Mouse (Mus musculus) heart, adult 2 months (tissue): Measurements from ENCODE around the gene 1810043G02Rik. TPM values are rescaled to one million over a fixed set of nuclear protein-coding genes. Genes with fewer than 3 reads are reported as not detected.

Experiments
- DNase-seq, 2 experiments: peaks; one replicate each; pipeline ENCODE4 v3.0.0; 2021
- H3K27ac ChIP-seq: fragments of 200-600 bp; 2 replicates; pipeline ENCODE4 v1.8.1; 2022
- H3K27me3 ChIP-seq: fragments of 200-500 bp; 2 replicates; pipeline ENCODE4 v1.6.1; 2012; ENCODE audit warnings: mild to moderate bottlenecking, low read length, inconsistent platforms, mixed read lengths; ENCODE audit not compliant: control insufficient read depth, insufficient read depth
- H3K36me3 ChIP-seq: fragments of 200-500 bp; 2 replicates; pipeline ENCODE4 v1.6.1; 2012; ENCODE audit warnings: low read length, inconsistent platforms; ENCODE audit not compliant: control insufficient read depth, insufficient read depth
- H3K4me1 ChIP-seq: fragments of 200-500 bp; 2 replicates; pipeline ENCODE4 v1.6.1; 2011; ENCODE audit warnings: low read length; ENCODE audit not compliant: control insufficient read depth, insufficient read depth
- H3K4me3 ChIP-seq: fragments of 200-600 bp; 2 replicates; pipeline ENCODE4 v1.8.1; 2022
- H3K79me2 ChIP-seq: fragments of 200-500 bp; replicated peaks from 2 replicates; pipeline ENCODE4 v1.6.1; 2012; ENCODE audit warnings: mild to moderate bottlenecking, inconsistent platforms, low read length, moderate library complexity, mixed read lengths; ENCODE audit not compliant: control insufficient read depth, insufficient read depth
- H3K9ac ChIP-seq: fragments of 200-500 bp; 2 replicates; pipeline ENCODE4 v1.6.1; 2012; ENCODE audit warnings: low read depth, mild to moderate bottlenecking, control low read depth, inconsistent platforms, low read length, mixed read lengths
- CTCF ChIP-seq: fragments of 200-600 bp; IDR thresholded peaks from 2 replicates; pipeline ENCODE4 v1.8.1; 2022; ENCODE audit warnings: antibody characterized with exemption, mild to moderate bottlenecking, moderate library complexity
- EP300 ChIP-seq: fragments of 200-500 bp; IDR thresholded peaks from 2 replicates; pipeline ENCODE4 v1.6.1; 2011; ENCODE audit warnings: low read depth, low read length, control low read depth; ENCODE audit not compliant: insufficient read depth
- POLR2A ChIP-seq: fragments of 200-500 bp; IDR thresholded peaks from 2 replicates; pipeline ENCODE4 v1.6.1; 2011; ENCODE audit warnings: mild to moderate bottlenecking, low read depth, low read length, control low read depth; ENCODE audit not compliant: insufficient read depth
- WGBS: fragments of 180-500 bp; shearing (Covaris S2); methylation state at CpG from one replicate; pipeline ENCODE4 v1.1.7; 2018; 5-methylcytosine and 5-hydroxymethylcytosine counted together
- intact Hi-C: fragments of 180-260 bp; cut with DNase I; formaldehyde crosslinking; loops from one replicate; pipeline ENCODE4 v1.15.1; 2025
- polyA plus RNA-seq: library from polyadenylated mRNA; depleted of rRNA; stranded (reverse); fragments of >200 nt; gene quantifications from 2 replicates; pipeline ENCODE4 v1.2.3, GENCODE M21; 2012
- total RNA-seq, 2 experiments: library from RNA; stranded (reverse); gene quantifications; 2 replicates each; pipeline ENCODE4 v1.2.3; 2021

The 1810043G02Rik gene
- total and polyA plus RNA-seq, 3 experiments = 8.9 to 24.9 (median 10.7) TPM

DNA sequence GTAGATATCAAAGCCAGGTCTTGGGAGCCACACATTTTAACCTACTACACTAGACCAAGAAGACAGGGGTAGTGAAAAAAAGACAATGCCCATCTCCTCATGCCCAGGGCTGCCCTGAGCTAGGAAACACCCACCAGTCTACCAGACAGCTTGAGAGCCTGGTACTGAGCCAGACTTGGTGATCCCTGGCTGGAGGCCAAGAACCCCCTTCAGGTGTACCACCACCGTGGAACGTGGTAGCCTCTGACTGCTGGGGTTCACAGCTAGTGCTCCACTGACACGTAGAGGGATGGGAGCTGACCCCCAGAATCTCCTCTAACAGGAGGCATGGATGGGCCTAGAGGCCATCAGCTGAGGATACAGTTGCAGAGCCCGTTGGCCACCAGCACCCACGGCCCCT lies 21.9 kb downstream of the 1810043G02Rik start:
- intact Hi-C loops = no loop called here
- 92% methylated on average over 5 of the region's 5 CpGs for WGBS
- no peak overlapping the region for H3K4me3 ChIP-seq
- H3K9ac ChIP-seq = no peak overlapping the region
- no peaks in the 10 kb centered on the region for H3K4me1 ChIP-seq
- H3K27ac ChIP-seq = no peak overlapping the region
- TF ChIP-seq CTCF = no peak
- no peak for TF ChIP-seq POLR2A
- no peak for TF ChIP-seq EP300
- no peaks in the 10 kb centered on the region for H3K36me3 ChIP-seq
- no peaks in the 10 kb centered on the region for H3K27me3 ChIP-seq
- DNase-seq = no peak
- peaks cover 1% of the 10 kb centered on the region; the same call in 1 of the 2 replicates for H3K79me2 ChIP-seq

DNA sequence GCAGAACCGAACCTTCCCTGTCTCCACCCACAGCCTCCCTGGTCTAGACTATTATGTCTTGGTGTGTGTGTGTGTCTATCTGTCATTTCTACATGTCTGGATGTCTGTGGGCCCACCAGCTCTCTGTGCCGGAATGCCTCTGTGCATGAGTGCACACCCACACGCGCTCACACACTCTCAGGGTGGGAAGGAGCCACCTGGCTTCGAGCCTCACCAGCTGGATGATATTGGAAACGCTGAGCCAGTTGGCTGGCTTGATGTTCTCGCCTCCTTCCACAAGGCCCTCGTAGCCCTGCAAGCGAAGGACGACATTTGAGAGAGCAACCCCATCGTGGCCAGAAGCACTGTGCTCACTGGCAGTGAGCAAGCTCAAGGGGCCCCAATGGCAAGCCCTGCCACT lies 23.5 kb downstream of the 1810043G02Rik start:
- no peaks in the 10 kb centered on the region for H3K27me3 ChIP-seq
- DNase-seq = peak; percentile 52 to 59
- H3K9ac ChIP-seq = no peak overlapping the region
- H3K4me1 ChIP-seq = no peaks in the 10 kb centered on the region; the same call in 1 of the 2 replicates
- intact Hi-C loops = no loop called here
- WGBS = 71% methylated on average over 11 of the region's 11 CpGs
- peaks cover 3% of the 10 kb centered on the region; the same call in 1 of the 2 replicates for H3K79me2 ChIP-seq
- TF ChIP-seq POLR2A (no peak), EP300 (no peak), CTCF (no peak)
- H3K36me3 ChIP-seq = no peaks in the 10 kb centered on the region
- no peak overlapping the region for H3K27ac ChIP-seq
- H3K4me3 ChIP-seq = no peak overlapping the region

DNA sequence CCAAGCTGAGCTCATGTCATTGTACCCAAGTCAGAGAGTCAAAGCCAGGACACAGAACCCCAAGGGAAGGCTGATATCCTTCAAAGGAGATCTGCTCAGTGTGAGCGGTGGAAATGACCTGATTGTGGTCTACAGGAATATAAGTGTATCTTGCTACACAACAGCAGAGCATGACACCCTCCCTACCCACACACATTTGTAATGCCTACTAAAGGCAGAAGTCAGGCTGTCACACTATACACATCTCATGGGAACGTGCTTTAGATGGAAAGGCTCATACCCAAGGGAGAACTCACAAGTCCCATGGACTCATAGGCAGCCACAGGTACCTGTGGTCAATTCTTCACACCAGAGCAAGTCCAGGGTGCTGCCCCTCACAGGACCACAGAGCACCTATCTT lies 24.0 kb downstream of the 1810043G02Rik start:
- no peak overlapping the region for H3K9ac ChIP-seq
- no peaks in the 10 kb centered on the region for H3K36me3 ChIP-seq
- DNase-seq = no peak
- H3K4me1 ChIP-seq = no peaks in the 10 kb centered on the region; the same call in 1 of the 2 replicates
- peaks cover 3% of the 10 kb centered on the region; the same call in 1 of the 2 replicates for H3K79me2 ChIP-seq
- H3K4me3 ChIP-seq = no peak overlapping the region
- WGBS = 80% methylated on average over 2 of the region's 2 CpGs
- intact Hi-C loops = no loop called here
- H3K27me3 ChIP-seq = no peaks in the 10 kb centered on the region
- H3K27ac ChIP-seq = no peak overlapping the region
- TF ChIP-seq EP300 = no peak
- TF ChIP-seq CTCF = no peak
- TF ChIP-seq POLR2A = no peak

DNA sequence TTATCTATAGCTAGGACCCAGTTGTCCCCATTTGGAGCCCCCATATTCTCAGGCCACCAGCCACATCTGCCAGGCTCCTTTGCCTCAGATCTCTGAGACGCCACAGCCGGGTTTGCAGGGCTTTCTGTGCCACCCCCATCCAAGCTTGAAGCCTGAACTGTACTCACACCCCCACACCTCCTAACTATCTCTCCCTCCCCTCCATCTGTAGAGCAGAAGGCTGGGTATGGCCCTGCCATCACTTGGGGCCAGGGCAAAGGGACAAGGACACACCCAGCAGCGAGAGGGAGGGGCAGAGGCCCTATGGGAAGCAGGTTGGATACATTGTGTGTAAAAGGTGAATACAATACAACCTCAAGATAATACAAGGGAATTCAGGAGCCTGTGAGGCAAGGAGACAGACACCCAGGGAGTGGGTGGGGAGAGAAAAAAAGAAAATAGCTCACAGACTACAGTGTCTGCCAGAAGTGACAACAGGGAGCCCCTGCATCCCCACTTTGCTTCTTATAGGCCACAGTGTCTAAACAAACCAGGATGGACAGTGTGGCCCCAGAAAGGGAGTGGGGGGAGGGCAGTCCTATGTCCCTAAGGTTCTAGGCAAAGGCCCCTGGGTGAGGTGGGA lies 26.3 kb downstream of the 1810043G02Rik start:
- TF ChIP-seq POLR2A (no peak), CTCF (no peak), EP300 (no peak)
- Histone ChIP-seq H3K27me3 (no peaks in the 10 kb centered on the region), H3K4me1 (peaks cover 9% of the 10 kb centered on the region), H3K36me3 (no peaks in the 10 kb centered on the region), H3K27ac (no peak overlapping the region), H3K79me2 (peaks cover 3% of the 10 kb centered on the region; the same call in 1 of the 2 replicates), H3K9ac (no peak overlapping the region), H3K4me3 (no peak overlapping the region)
- intact Hi-C loops = no loop called here
- 87% methylated on average over 3 of the region's 3 CpGs for WGBS
- no peak for DNase-seq

DNA sequence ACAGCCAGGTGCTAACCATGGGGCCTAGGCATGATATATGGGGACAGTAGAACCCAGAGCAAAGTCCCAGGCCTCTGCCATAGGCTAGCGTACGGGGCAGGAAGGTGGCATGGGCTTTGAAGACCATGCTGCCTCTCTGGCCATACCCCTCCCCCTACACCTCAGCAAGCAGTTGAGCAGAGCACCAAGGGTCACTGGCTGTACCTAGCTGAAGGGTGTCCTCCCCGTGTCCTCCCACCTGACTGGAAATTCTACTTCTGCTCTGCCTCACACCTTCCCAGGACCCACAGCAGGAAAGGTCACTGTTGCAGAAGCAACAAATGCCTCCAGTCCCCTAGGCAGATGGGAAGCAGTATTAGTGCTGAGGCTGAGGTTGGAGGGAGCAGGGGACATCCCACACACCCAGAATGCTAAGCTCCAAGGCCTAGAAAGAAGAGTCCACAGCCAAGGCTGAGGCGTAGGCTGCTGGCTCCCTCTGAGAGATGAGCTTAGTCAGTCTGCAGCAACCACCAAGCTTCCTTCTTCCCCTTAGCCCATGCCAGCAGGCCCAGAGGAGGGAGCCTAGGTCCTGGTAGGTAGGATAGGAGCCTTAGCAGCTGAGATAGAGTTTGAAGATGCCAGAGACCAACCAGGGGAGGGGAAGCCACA lies 27.6 kb downstream of the 1810043G02Rik start:
- no peak for TF ChIP-seq CTCF
- no peak for TF ChIP-seq EP300
- TF ChIP-seq POLR2A = no peak
- intact Hi-C loops = no loop called here

DNA sequence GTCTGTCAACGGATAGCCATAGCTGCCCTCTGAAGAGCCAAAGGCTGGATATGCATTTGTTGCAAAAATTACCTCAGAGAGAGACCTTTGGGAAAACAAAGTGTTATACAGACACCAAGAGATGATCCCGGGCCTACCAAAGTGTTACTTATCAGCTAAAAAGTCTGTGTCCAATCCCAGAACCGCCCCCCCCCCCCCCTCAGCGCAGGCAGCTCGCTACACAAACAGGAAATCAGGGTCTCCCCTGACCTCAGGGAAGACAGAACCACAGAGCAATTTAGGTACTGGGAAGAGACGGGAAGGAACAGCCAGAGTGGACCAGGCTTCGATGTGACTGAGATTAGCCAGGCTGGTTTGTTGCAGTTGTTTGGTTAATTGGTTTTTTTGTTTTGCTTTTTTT lies 28.9 kb downstream of the 1810043G02Rik start:
- H3K27ac ChIP-seq = no peak overlapping the region
- no peak overlapping the region for H3K4me3 ChIP-seq
- no peak for DNase-seq
- H3K4me1 ChIP-seq = peaks cover 9% of the 10 kb centered on the region
- intact Hi-C loops = no loop called here
- 24% methylated on average over 7 of the region's 7 CpGs for WGBS
- TF ChIP-seq CTCF (no peak), EP300 (no peak), POLR2A (no peak)
- no peaks in the 10 kb centered on the region for H3K27me3 ChIP-seq
- H3K36me3 ChIP-seq = no peaks in the 10 kb centered on the region
- H3K9ac ChIP-seq = no peak overlapping the region
- peaks cover 3% of the 10 kb centered on the region; the same call in 1 of the 2 replicates for H3K79me2 ChIP-seq

More for the DNA sequence above, 27.6 kb downstream of the 1810043G02Rik start:
- H3K27me3 ChIP-seq = no peaks in the 10 kb centered on the region
- WGBS = 88% methylated on average over 4 of the region's 4 CpGs
- H3K27ac ChIP-seq = no peak overlapping the region
- H3K4me3 ChIP-seq = no peak overlapping the region
- H3K9ac ChIP-seq = no peak overlapping the region
- H3K36me3 ChIP-seq = no peaks in the 10 kb centered on the region
- DNase-seq = no peak
- H3K4me1 ChIP-seq = peaks cover 9% of the 10 kb centered on the region
- peaks cover 3% of the 10 kb centered on the region; the same call in 1 of the 2 replicates for H3K79me2 ChIP-seq
